Mouse (Mus musculus): ENCODE measurements around the gene Hipk3.

GRCm38 (mm10) chr2:104444776-104445175, 49.5 kb downstream of the Hipk3 start:
- TF ChIP-seq GATA1 (IDR thresholded peaks at IDR 0.05; ENCODE audit: low read length) (no peak), TAL1 (IDR thresholded peaks at IDR 0.05; ENCODE audit: low read length) (no peak)

Data from erythroblast, embryonic 14.5 days (primary cell).